ENCODE assay signal across 15 mouse cellular contexts in genomic region chr9:102307656-102308055, GRCm38 (mm10). TPM values are rescaled to one million over a fixed set of nuclear protein-coding genes. Genes with fewer than 3 reads are reported as not detected.
DNase-seq lines count a peak whose midpoint lies in the region; ATAC-seq and TF ChIP-seq lines count a peak whose summit lies in the region.
"Had no signal": no experiment of that assay in that cellular context is flagged by ENCODE, and none has a peak within 500 bp of the region (broad histone marks: within the 10 kb centered on the region; RNA-seq: fewer than 3 reads in every experiment).

No protein-coding gene starts in this region.

- H3K4me1 ChIP-seq in forebrain, embryonic 15.5 days, result peaks cover 31% of the 10 kb centered on the region
- H3K4me1 ChIP-seq in forebrain, embryonic 10.5 days, result peaks cover 40% of the 10 kb centered on the region
- no peaks in the 10 kb centered on the region for H3K4me1 ChIP-seq in kidney, adult 2 months (ENCODE audit: control insufficient read depth, insufficient read depth, low read length)
- peaks cover 56% of the 10 kb centered on the region for H3K4me1 ChIP-seq in midbrain, embryonic 15.5 days
- H3K4me1 ChIP-seq in midbrain, embryonic 11.5 days (ENCODE audit: control insufficient read depth, insufficient read depth, low read length), result peaks cover 5% of the 10 kb centered on the region; the same call in 1 of the 2 replicates
- H3K4me1 ChIP-seq: intestine, embryonic 15.5 days had no signal

- WGBS in forebrain, embryonic 15.5 days, result 35% methylated on average over 4 of the region's 4 CpGs
- WGBS in forebrain, embryonic 10.5 days, result 53% methylated on average over 4 of the region's 4 CpGs
- 49% methylated on average over 4 of the region's 4 CpGs for WGBS in kidney, adult 2 months
- WGBS in midbrain, embryonic 15.5 days, result 33% methylated on average over 4 of the region's 4 CpGs
- WGBS in midbrain, embryonic 11.5 days, result 52% methylated on average over 4 of the region's 4 CpGs

- no peaks in the 10 kb centered on the region for H3K36me3 ChIP-seq in forebrain, embryonic 15.5 days
- no peaks in the 10 kb centered on the region for H3K36me3 ChIP-seq in forebrain, embryonic 10.5 days (replicated peaks)
- no peaks in the 10 kb centered on the region for H3K36me3 ChIP-seq in kidney, adult 2 months (ENCODE audit: control insufficient read depth, insufficient read depth, low read length)
- H3K36me3 ChIP-seq in midbrain, embryonic 15.5 days (replicated peaks), result no peaks in the 10 kb centered on the region
- no peaks in the 10 kb centered on the region for H3K36me3 ChIP-seq in midbrain, embryonic 11.5 days (ENCODE audit: control insufficient read depth, insufficient read depth, low read length)
- H3K36me3 ChIP-seq in myocyte (ENCODE audit: control insufficient read depth, insufficient read depth), result no peaks in the 10 kb centered on the region
- H3K36me3 ChIP-seq: G1E; intestine, embryonic 15.5 days; neural tube, embryonic 12.5 days had no signal

- peak; percentile 56 for ATAC-seq in forebrain, embryonic 15.5 days (replicated peaks)
- no peak for ATAC-seq in midbrain, embryonic 15.5 days (replicated peaks)
- ATAC-seq in midbrain, embryonic 11.5 days (ENCODE audit: low FRiP score), result no peak
- no peak for ATAC-seq in granulocyte monocyte progenitor cell, adult 5-6 weeks (replicated peaks; ENCODE audit: poor library complexity, severe bottlenecking)
- ATAC-seq: intestine, embryonic 15.5 days had no signal

- peak overlapping the region; percentile 68 for H3K27ac ChIP-seq in forebrain, embryonic 15.5 days (replicated peaks)
- no peak overlapping the region for H3K27ac ChIP-seq in forebrain, embryonic 10.5 days
- peak overlapping the region; percentile 56 for H3K27ac ChIP-seq in kidney, adult 2 months (ENCODE audit: insufficient read depth, low read depth, low read length)
- H3K27ac ChIP-seq in midbrain, embryonic 15.5 days, result peak overlapping the region; percentile 1; the same call in 1 of the 2 replicates
- H3K27ac ChIP-seq in midbrain, embryonic 11.5 days (ENCODE audit: low read depth, low read length), result no peak overlapping the region
- H3K27ac ChIP-seq: intestine, embryonic 15.5 days; liver, embryonic 14.5 days; neural tube, embryonic 12.5 days had no signal

- no peak for DNase-seq in forebrain, embryonic 10.5 days (ENCODE audit: extremely low spot score, low spot score)
- peak; percentile 1 for DNase-seq in kidney, adult 2 months
- no peak for DNase-seq in kidney, adult 9 months
- no peak for DNase-seq in midbrain, embryonic 11.5 days (ENCODE audit: low spot score, missing footprints)
- DNase-seq: cerebellum, adult 11 months; thymus, adult 2 months had no signal

- no peak overlapping the region for H3ac ChIP-seq in myocyte (ENCODE audit: control insufficient read depth, insufficient read length)

- H3K4me3 ChIP-seq in forebrain, embryonic 15.5 days, result no peak overlapping the region
- no peak overlapping the region for H3K4me3 ChIP-seq in forebrain, embryonic 10.5 days
- no peak overlapping the region for H3K4me3 ChIP-seq in kidney, adult 2 months (ENCODE audit: insufficient read depth, low read depth, low read length)
- H3K4me3 ChIP-seq in midbrain, embryonic 15.5 days, result no peak overlapping the region
- H3K4me3 ChIP-seq in midbrain, embryonic 11.5 days (ENCODE audit: low read depth, low read length), result no peak overlapping the region
- H3K4me3 ChIP-seq in myocyte, result no peak overlapping the region
- H3K4me3 ChIP-seq: intestine, embryonic 15.5 days; neural tube, embryonic 12.5 days had no signal

- H3K9ac ChIP-seq in forebrain, embryonic 15.5 days (replicated peaks), result no peak overlapping the region
- no peak overlapping the region for H3K9ac ChIP-seq in midbrain, embryonic 15.5 days
- H3K9ac ChIP-seq in midbrain, embryonic 11.5 days (ENCODE audit: low read length), result no peak overlapping the region
- H3K9ac ChIP-seq: intestine, embryonic 15.5 days; liver, embryonic 14.5 days; neural tube, embryonic 12.5 days had no signal

- TF ChIP-seq CTCF in kidney, adult 2 months (conservative IDR thresholded peaks at IDR 0.05; ENCODE audit: insufficient read depth, insufficient read length, low read depth, low read length), result no peak

- TF ChIP-seq POLR2A in kidney, adult 2 months (IDR thresholded peaks at IDR 0.05; ENCODE audit: low read depth, low read length), result no peak
- no peak for TF ChIP-seq POLR2A in myocyte (IDR thresholded peaks at IDR 0.05; ENCODE audit: insufficient read length, low read depth)

- no peak overlapping the region for H3K4me2 ChIP-seq in forebrain, embryonic 15.5 days (replicated peaks)
- no peak overlapping the region for H3K4me2 ChIP-seq in midbrain, embryonic 15.5 days
- H3K4me2 ChIP-seq in midbrain, embryonic 11.5 days, result no peak overlapping the region
- peak overlapping the region; percentile 18 for H3K4me2 ChIP-seq in myocyte (ENCODE audit: low read depth)
- H3K4me2 ChIP-seq: intestine, embryonic 15.5 days; neural tube, embryonic 12.5 days had no signal

- no peaks in the 10 kb centered on the region for H3K27me3 ChIP-seq in forebrain, embryonic 15.5 days
- peaks cover 4% of the 10 kb centered on the region; the same call in 1 of the 2 replicates for H3K27me3 ChIP-seq in forebrain, embryonic 10.5 days (ENCODE audit: poor library complexity, severe bottlenecking)
- no peaks in the 10 kb centered on the region for H3K27me3 ChIP-seq in kidney, adult 2 months (replicated peaks; ENCODE audit: control insufficient read depth, insufficient read depth, low read length)
- no peaks in the 10 kb centered on the region for H3K27me3 ChIP-seq in midbrain, embryonic 15.5 days (replicated peaks)
- H3K27me3 ChIP-seq in midbrain, embryonic 11.5 days (ENCODE audit: control insufficient read depth, insufficient read depth, low read length), result no peaks in the 10 kb centered on the region
- H3K27me3 ChIP-seq in myocyte (ENCODE audit: control insufficient read depth, insufficient read depth, insufficient read length), result no peaks in the 10 kb centered on the region
- H3K27me3 ChIP-seq: intestine, embryonic 15.5 days had no signal

- no peaks in the 10 kb centered on the region for H3K79me2 ChIP-seq in myocyte (ENCODE audit: control insufficient read depth, insufficient read depth)

- no peaks in the 10 kb centered on the region for H3K9me3 ChIP-seq in forebrain, embryonic 15.5 days
- H3K9me3 ChIP-seq in forebrain, embryonic 10.5 days, result peaks cover 6% of the 10 kb centered on the region; the same call in 1 of the 2 replicates
- no peaks in the 10 kb centered on the region for H3K9me3 ChIP-seq in midbrain, embryonic 15.5 days
- H3K9me3 ChIP-seq in midbrain, embryonic 11.5 days (ENCODE audit: control insufficient read depth, low read length), result no peaks in the 10 kb centered on the region
- H3K9me3 ChIP-seq: intestine, embryonic 15.5 days had no signal

TF ChIP-seq in myocyte, 11 proteins besides CTCF, POLR2A, EP300 and RAD21:
- no peak for TF ChIP-seq POLR2AphosphoS2 (IDR thresholded peaks at IDR 0.05; ENCODE audit: insufficient read length, low read depth)
- no peak for TF ChIP-seq TCF3 (IDR thresholded peaks at IDR 0.05; ENCODE audit: insufficient read length, low read depth)
- no peak for TF ChIP-seq CEBPB (IDR thresholded peaks at IDR 0.05; ENCODE audit: insufficient read depth, poor library complexity, severe bottlenecking)
- no peak for TF ChIP-seq SRF (IDR thresholded peaks at IDR 0.05; ENCODE audit: control insufficient read depth, insufficient read length, low read depth)

RNA-seq across cellular contexts. Expression of gene Ephb1, which starts 46.8 kb away (rescaled TPM):
- polyA plus RNA-seq in forebrain, embryonic 15.5 days (2015; fragmentation: Nextera tagmentation; extraction: Ambion mirVana), result 40.5 and 42.3 TPM in 2 replicates
- 9.1 and 11.0 TPM in 2 replicates for polyA plus RNA-seq in forebrain, embryonic 10.5 days (2016; fragmentation: Nextera tagmentation; extraction: Ambion mirVana)
- polyA plus RNA-seq in kidney, adult 2 months (2012; rRNA removed), result 2.2 and 2.7 TPM in 2 replicates
- polyA plus RNA-seq in midbrain, embryonic 15.5 days (2015; fragmentation: Nextera tagmentation; extraction: Ambion mirVana), result 90.2 and 92.9 TPM in 2 replicates
- polyA plus RNA-seq in midbrain, embryonic 11.5 days (2014; fragmentation: Nextera tagmentation; extraction: Ambion mirVana), result 17.8 and 18.8 TPM in 2 replicates
- polyA plus RNA-seq in myocyte (2012; fragmentation: generic; extraction: Trizol), result 2.5 TPM
- total RNA-seq in granulocyte monocyte progenitor cell, adult 5-6 weeks (2014; fragmentation: Nextera tagmentation), result not detected in 2 replicates
- total RNA-seq in granulocyte monocyte progenitor cell, adult 5-6 weeks (2017), result not detected in 2 replicates
- total RNA-seq: megakaryocyte progenitor cell, adult 5-6 weeks had no signal
- polyA plus RNA-seq: G1E had no signal

Comparison
In these comparisons a context has a peak if more than half of its experiments do, and no peak if none do; other contexts are left out.
1. H3K27ac ChIP-seq: peak in forebrain, embryonic 15.5 days (single experiment), kidney, adult 2 months (single experiment) and midbrain, embryonic 15.5 days (single experiment); none in forebrain, embryonic 10.5 days (single experiment) and midbrain, embryonic 11.5 days (single experiment).